Mouse (Mus musculus) c-Kit-positive CD71-negative TER-119-negative erythroid progenitor cells, embryonic 14.5 days (primary cell): ENCODE results near the gene Ptpn4.
A peak's percentile ranks its signal among the peaks of the same experiment; 100 is the strongest.

ENCODE experiments used
- DNase-seq: peaks from one replicate; pipeline ENCODE4 v3.0.0-alpha.2; 2013; ENCODE audit warnings: low read depth

Ptpn4 gene

DNA sequence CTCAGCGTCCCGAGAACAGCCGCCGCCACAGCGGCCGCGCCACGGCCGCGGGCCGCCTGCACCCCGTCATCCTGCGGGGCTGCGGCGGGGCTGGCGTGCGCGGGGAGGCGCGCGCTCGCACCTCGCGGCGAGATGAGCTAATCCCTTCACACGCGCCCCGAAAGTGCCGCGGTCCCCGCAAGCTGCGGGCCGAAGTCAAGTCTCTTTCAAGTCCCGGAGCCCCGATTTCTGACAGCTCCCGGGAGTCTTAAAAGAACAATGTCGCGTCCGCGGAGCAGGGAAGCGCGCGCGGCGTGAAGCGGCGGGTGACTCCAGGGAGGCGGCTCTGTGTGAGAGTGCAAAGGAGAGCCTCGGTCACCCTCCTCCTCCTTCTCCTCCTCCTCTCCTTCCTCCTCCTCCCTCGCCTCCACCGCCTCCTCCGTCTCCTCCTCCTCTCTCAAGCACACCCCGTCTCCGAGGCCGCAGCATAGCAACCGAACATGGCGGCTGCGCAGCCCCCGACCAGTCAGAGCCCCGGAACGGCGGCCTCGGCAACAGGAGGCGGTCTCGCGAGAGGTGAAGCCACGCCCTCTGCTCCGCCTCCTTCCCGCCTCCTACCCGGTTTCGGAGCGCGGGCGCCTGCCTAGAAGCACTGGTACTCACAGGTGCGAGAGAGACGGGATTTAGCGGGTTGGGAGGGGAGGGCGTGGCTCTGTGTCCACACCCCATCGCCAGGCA lies at the start of gene Ptpn4:
Gene Ptpn4, minus strand, starts transcription at position 579 of the 717 bp plus-strand sequence.
- peak; percentile 88 for DNase-seq

DNA sequence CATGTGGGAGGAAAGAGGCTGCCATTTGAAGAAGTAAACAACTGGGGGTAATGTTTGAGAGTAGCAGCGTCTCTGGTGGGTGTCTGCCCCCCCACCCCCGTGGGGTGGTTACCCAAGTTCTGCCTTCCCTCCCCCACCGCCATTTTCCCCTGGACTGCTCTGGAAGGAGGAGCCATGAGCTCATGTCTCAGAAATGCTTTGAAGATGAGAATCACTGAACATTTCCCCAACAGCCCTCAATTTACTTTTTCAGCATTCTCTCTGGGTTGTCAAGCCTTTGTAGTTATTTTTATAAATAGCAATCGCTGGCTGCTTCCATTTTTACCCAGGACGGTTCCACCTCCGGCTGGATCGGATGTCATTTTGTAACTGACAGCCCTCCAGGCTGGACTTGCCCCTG lies 48.9 kb upstream of the Ptpn4 start:
- no peak for DNase-seq

DNA sequence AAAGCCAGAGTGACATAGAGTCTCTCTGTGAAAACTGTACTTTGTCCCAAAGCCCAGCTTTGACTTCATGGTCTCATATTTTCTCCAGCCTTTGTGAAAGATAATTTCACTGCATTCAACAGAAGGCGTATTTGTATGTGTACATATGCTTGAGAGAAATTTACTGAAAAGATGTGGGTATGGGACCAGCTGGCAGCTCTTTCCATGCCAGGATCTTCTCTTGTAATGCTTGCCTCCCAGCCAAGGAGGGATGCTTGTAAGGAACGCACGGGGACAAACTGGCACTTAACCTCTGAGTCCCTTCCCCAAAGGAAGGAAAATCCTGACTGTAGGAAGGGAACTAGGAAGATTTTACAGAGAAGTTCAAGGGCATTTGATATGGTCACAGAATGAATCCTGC lies 46.9 kb upstream of the Ptpn4 start:
- DNase-seq: no peak

GRCm38 (mm10) chr1:119878909-119879308 lies 41.5 kb upstream of the Ptpn4 start:
- no peak for DNase-seq

DNA sequence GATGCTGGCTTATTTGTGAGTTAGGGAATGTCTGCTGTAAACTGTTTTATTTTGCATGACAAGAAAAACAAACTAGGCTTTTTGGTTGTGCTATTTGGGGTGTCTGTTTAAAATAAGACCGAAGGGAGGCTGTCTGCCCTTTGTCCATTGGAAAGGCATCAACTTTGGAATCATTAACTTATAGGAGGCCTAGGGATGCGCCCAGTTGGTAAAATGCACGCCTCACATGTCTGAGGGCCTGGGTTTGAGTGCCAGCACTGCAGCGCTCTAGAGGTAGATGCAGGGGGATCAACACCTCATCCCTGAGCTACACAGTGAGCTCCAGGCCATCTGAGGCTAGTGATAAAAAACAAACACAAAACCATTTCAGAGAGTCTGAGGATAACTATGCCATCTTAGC lies 40.1 kb upstream of the Ptpn4 start:
- no peak for DNase-seq

DNA sequence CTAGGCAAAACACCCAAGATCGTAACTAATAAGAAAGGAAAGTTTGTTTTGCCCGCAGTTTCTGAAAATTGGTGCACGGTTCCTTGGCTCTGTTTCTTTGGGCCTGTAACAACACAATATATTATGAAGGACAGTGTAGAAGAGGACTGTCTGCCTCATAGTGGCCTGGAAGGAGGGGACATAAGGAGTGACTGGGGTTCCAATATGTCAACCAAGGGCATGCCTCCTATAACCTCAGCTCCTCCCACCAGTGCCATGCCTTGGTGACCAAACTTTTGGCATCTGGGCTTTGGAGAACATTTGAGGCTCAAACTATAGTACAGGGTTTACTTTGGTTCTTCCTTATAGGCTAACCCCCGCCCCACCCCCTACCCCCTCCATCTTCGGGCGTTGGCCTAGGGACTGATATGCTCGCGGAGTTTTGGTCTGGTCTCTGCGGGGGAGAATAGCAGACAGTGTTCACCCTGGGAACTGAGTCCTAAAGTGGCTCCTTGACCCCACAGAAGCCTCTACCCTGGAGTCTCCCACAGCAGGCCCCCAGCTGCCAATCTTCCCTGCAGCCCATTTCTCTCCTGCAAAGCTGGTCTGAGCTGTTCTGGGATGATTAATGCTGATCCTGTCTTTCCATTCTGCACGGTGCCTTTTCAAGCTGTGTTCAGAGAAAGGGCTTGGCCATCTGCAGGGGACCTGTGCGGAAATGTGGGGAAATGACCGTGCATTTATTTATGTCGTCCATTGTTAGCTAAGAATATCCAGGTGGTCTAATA lies 31.2 kb upstream of the Ptpn4 start:
- no peak for DNase-seq

DNA sequence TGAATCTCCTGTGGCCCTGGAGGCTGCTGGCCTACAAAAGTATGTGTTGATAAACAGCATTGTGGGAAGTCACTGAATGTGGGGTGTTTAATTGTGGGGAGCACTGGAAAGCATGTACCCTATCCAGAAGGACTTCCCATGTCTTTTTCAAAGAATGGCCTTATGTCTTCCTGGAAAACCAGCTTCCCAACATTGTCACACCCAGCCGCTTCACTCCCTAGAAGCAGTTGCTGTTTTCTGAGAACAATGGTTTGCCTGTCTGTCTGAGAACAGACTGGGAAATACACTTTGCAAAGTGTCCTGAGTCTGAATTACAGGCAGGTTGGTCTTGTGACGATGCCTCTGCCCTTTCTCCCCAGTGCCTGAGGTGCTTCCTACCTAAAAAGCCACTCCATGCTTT lies 29.9 kb upstream of the Ptpn4 start:
- no peak for DNase-seq

- no peak for DNase-seq
These were observed 27.9 kb upstream of the Ptpn4 start for GRCm38 (mm10) chr1:119865311-119865710.

GRCm38 (mm10) chr1:119863507-119864296 lies 26.3 kb upstream of the Ptpn4 start:
- no peak for DNase-seq

DNA sequence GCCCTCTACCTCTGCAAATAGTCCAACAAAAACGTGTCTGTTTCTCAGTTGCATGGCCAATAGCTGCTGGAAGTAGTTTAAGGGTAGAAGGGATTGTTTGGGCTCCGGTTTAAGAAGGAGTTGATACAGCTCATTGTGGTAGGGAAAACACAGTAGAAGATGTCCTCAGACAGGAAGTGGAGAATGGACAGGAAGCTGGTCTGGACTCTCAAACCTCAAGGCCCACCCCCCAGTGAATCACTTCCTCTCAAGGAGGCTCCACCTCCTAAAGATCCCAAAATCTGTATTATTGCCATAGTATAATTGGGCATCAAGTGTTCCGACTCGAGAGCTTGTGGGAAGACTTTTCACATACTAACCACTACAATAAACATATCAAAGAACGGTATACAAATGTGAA lies 22.2 kb upstream of the Ptpn4 start:
- DNase-seq: no peak

DNA sequence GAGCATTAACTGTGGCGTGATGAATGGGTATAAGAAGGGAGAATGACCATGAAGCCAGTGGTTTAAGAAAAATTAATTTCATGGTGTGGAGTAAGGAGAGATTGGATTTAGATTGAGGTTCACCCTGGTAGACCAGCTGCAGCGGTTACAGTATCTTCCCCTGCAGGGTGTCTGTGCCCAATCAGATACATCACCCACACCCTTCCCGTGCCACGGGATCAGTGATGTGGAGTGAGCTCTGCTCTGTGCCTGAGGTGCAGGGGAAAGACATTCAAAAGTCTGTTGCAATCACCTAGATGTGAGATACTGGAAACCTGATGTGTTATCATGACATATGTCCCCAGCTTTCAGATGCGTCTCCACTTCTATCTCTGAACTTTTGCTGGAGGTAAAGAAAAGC lies 15.6 kb upstream of the Ptpn4 start:
- DNase-seq: no peak

DNA sequence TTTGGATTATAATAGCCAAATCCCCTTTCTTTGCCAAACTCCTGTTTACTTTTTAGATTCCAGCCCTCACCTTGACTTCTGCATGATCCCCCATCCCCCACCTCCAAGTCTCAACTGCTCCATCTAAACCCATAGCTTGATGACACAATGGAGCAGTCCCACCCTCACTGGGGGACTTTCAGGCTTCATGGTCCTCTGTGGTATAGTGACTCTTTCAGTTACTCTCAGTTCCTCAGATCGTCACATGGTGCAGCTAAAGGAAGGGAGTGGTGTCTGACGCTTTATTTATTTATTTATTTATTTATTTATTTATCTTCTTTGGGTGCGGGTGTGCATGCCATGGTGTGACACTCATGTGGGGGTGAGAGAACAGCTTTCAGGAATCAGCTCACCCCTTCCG lies 14.9 kb upstream of the Ptpn4 start:
- no peak for DNase-seq

GRCm38 (mm10) chr1:119849146-119849935 lies 11.9 kb upstream of the Ptpn4 start:
- DNase-seq: no peak

- DNase-seq: no peak
These were observed 7.9 kb upstream of the Ptpn4 start for GRCm38 (mm10) chr1:119845321-119845720.

DNA sequence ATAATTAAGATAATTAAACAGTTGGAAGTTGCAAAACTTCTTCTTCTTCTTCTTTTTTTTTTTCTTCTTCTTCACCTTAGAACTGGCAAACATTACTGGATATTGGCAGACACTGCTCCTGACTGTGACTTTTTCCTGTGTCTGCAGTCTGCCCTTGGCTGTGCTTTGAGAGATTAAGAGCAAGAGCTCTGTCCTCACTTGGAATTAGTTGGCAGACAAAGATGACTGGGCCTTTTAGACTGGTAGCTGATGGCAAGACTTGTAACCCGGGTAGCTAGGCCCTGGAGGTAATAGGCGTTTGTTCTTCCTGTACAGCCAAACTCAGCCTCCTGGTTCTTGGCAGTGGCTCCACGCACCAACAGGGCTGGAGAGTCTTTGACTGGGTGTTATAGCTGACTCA lies 5.7 kb upstream of the Ptpn4 start:
- no peak for DNase-seq

DNA sequence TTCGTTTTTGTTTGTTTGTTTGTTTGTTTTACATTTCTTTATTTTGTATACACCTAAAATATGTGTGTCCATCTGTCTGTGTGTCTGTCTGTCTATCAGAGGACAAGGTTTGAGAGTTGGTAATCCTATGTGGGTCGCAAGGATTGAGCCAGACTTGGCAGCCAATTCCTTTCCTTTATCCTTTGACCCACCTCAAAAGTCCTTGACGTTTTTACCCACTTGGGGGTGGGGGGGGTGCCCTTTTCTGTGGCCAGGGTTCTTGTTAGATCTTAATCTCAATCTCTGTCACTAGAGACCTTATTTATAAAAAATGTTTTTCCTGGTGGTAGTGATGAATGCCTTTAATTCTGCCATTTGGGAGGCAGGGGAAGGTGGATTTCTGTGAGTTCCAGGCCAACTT lies 828 bp upstream of the Ptpn4 start:
- DNase-seq: no peak

GRCm38 (mm10) chr1:119836479-119837015 lies 866 bp downstream of the Ptpn4 start:
- DNase-seq: no peak

GRCm38 (mm10) chr1:119835726-119836478 lies 1.5 kb downstream of the Ptpn4 start:
- DNase-seq: no peak

DNA sequence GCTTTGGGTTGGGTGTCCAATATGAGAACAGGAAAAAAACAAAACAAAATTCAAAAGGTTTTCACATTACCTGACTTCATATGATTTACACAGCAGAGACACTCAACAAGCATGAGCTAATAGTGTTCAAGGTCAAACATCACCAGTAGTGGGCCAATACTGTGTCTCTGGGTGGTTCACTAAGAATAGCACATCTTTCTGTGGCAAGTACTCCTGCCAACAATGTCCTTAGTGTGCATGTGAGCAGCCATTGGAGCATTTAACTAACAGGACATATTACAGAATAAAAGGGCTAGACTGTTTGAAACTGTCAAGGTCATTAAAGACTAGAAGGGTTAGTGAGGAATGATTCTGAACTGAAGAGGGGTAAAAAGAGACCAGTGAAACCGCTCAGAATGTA lies 9.3 kb downstream of the Ptpn4 start:
- no peak for DNase-seq

GRCm38 (mm10) chr1:119818704-119819103 lies 18.7 kb downstream of the Ptpn4 start:
- DNase-seq: no peak

GRCm38 (mm10) chr1:119807707-119808106 lies 29.7 kb downstream of the Ptpn4 start:
- DNase-seq: no peak
